22 mouse cellular contexts compared by ENCODE assay signal in the genomic region with DNA sequence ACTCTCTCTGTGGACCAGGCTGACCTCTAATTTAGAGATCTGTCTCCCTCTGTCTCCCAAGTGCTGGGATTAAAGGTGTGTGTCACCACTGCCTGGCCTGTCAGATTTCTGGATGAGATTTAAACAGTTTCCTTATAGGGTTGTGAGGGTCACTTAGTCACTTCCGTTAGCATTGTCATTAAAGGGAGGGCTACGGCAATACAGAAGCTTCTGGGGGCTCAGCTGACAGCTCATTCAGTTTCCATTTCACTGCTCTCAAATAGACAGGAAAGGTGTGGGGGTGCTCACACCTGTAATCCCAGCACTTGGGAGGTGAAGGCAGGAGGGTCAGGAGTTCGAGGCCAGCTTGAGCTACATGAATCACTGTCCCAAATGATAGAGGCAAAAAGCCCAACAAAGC. TPM values are rescaled to one million over a fixed set of nuclear protein-coding genes. Genes with fewer than 3 reads are reported as not detected.
DNase-seq lines count a peak whose midpoint lies in the region; ATAC-seq and TF ChIP-seq lines count a peak whose summit lies in the region.
"Had no signal": no experiment of that assay in that cellular context is flagged by ENCODE, and none has a peak within 500 bp of the region (broad histone marks: within the 10 kb centered on the region; RNA-seq: fewer than 3 reads in every experiment).

No protein-coding gene starts in this region.

- ATAC-seq in midbrain, embryonic 11.5 days (ENCODE audit: low FRiP score): no peak
- ATAC-seq: activated CD4-positive, CD25-positive, alpha-beta regulatory T cell, adult 4 months; forebrain, embryonic 14.5 days; forebrain, embryonic 16.5 days had no signal

- no peaks in the 10 kb centered on the region for H3K36me3 ChIP-seq in ES-E14 (ENCODE audit: control insufficient read depth, insufficient read depth, low read length, poor library complexity, severe bottlenecking)
- no peaks in the 10 kb centered on the region for H3K36me3 ChIP-seq in midbrain, embryonic 11.5 days (ENCODE audit: control insufficient read depth, insufficient read depth, low read length)
- H3K36me3 ChIP-seq: embryonic facial prominence, embryonic 10.5 days; embryonic facial prominence, embryonic 12.5 days; forebrain, embryonic 10.5 days; forebrain, embryonic 12.5 days had no signal

- H3K4me1 ChIP-seq in ES-E14 (ENCODE audit: control insufficient read depth in 2 of 2, insufficient read depth in 2 of 2, low read length in 2 of 2, poor library complexity in 1 of 2): peaks cover 3 to 39% of the 10 kb centered on the region in 2 experiments
- no peaks in the 10 kb centered on the region for H3K4me1 ChIP-seq in midbrain, embryonic 11.5 days (ENCODE audit: control insufficient read depth, insufficient read depth, low read length)
- H3K4me1 ChIP-seq: forebrain, embryonic 12.5 days had no signal

- DNase-seq in 416B (ENCODE audit: low read depth): peak; percentile 66
- peak; percentile 55 for DNase-seq in A20 (ENCODE audit: low read depth, low spot score)
- DNase-seq in ES-E14 (ENCODE audit: low read depth, low spot score): no peak
- DNase-seq in induced T-regulatory cell, adult 2 months (ENCODE audit: low read depth): peak; percentile 31
- DNase-seq in left cerebral cortex, postnatal 25 days (ENCODE audit: low spot score in 2 of 2): no peak
- no peak for DNase-seq in urinary bladder, adult 2 months (ENCODE audit: low spot score)
- DNase-seq in midbrain, embryonic 11.5 days (ENCODE audit: low spot score, missing footprints): no peak
- DNase-seq: adrenal gland, adult 8-10 months; adrenal gland, postnatal 14 days; adrenal gland, postnatal 36 days; cerebellum, adult 11-12 months; cerebellum, adult 2 months; cerebellum, adult 9-10 months; cerebellum, postnatal 10 days; cerebellum, postnatal 25 days had no signal

- H3K4me2 ChIP-seq in midbrain, embryonic 11.5 days: no peak overlapping the region
- H3K4me2 ChIP-seq: embryonic facial prominence, embryonic 12.5 days; forebrain, embryonic 12.5 days had no signal

- H3K27ac ChIP-seq in ES-E14 (ENCODE audit: insufficient read depth, low read depth, low read length, poor library complexity, severe bottlenecking): no peak overlapping the region
- H3K27ac ChIP-seq in midbrain, embryonic 11.5 days (ENCODE audit: low read depth, low read length): no peak overlapping the region
- H3K27ac ChIP-seq: embryonic facial prominence, embryonic 10.5 days; embryonic facial prominence, embryonic 12.5 days; forebrain, embryonic 10.5 days; forebrain, embryonic 12.5 days had no signal

- 82% methylated on average over 3 of the region's 3 CpGs for WGBS in midbrain, embryonic 11.5 days

- H3K9ac ChIP-seq in ES-E14 (ENCODE audit: insufficient read depth, low read depth, low read length, poor library complexity, severe bottlenecking): peak overlapping the region; percentile 14; the same call in 1 of the 2 replicates
- H3K9ac ChIP-seq in midbrain, embryonic 11.5 days (ENCODE audit: low read length): no peak overlapping the region
- H3K9ac ChIP-seq: embryonic facial prominence, embryonic 12.5 days; forebrain, embryonic 12.5 days had no signal

- no peaks in the 10 kb centered on the region for H3K9me3 ChIP-seq in ES-E14 (ENCODE audit: control insufficient read depth, insufficient read depth, low read depth, low read length)
- H3K9me3 ChIP-seq in midbrain, embryonic 11.5 days (ENCODE audit: control insufficient read depth, low read length): no peaks in the 10 kb centered on the region
- H3K9me3 ChIP-seq: embryonic facial prominence, embryonic 10.5 days; embryonic facial prominence, embryonic 12.5 days; forebrain, embryonic 10.5 days; forebrain, embryonic 12.5 days had no signal

- H3K4me3 ChIP-seq in ES-E14 (ENCODE audit: insufficient read depth in 1 of 2, low read depth in 1 of 2, low read length in 2 of 2, poor library complexity in 1 of 2, severe bottlenecking in 1 of 2): no peak overlapping the region
- no peak overlapping the region for H3K4me3 ChIP-seq in midbrain, embryonic 11.5 days (ENCODE audit: low read depth, low read length)
- H3K4me3 ChIP-seq: embryonic facial prominence, embryonic 10.5 days; embryonic facial prominence, embryonic 12.5 days; forebrain, embryonic 10.5 days; forebrain, embryonic 12.5 days had no signal

- in situ Hi-C loops in ES-E14 (cut with MboI; ENCODE audit: low sequenced_read_pairs in 2 of 2, unreplicated experiment in 2 of 2): no loop called here

- intact Hi-C loops in left cerebral cortex, postnatal 25 days (cut with DNase I): no loop called here

- no peaks in the 10 kb centered on the region for H3K27me3 ChIP-seq in midbrain, embryonic 11.5 days (ENCODE audit: control insufficient read depth, insufficient read depth, low read length)
- H3K27me3 ChIP-seq: embryonic facial prominence, embryonic 12.5 days; forebrain, embryonic 12.5 days had no signal

TF ChIP-seq in ES-E14, 5 proteins besides CTCF, POLR2A, EP300 and RAD21:
- no peak for TF ChIP-seq ZC3H11A (IDR thresholded peaks at IDR 0.05; ENCODE audit: borderline replicate concordance, low read depth, low read length)

RNA-seq across cellular contexts. Expression of gene Slc25a19, which starts 8.9 kb away (rescaled TPM):
- total RNA-seq in ES-E14 (2012; rRNA removed): 22.6 and 23.6 TPM in 2 replicates
- 10 to 100 TPM; 54.3 to 59.3 TPM for total RNA-seq in left cerebral cortex, postnatal 25 days (2021)
- 30.0 and 31.7 TPM in 2 replicates for polyA plus RNA-seq in urinary bladder, adult 2 months (2012; rRNA removed)
- 20.3 and 24.0 TPM in 2 replicates for polyA plus RNA-seq in midbrain, embryonic 11.5 days (2014; fragmentation: Nextera tagmentation; extraction: Ambion mirVana)

RNA-seq across cellular contexts. Expression of gene Mif4gd, which starts 24.2 kb away (rescaled TPM):
- total RNA-seq in ES-E14 (2012; rRNA removed): 63.8 and 85.6 TPM in 2 replicates
- 10 to 100 TPM; 17.6 to 19.4 TPM for total RNA-seq in left cerebral cortex, postnatal 25 days (2021)
- polyA plus RNA-seq in urinary bladder, adult 2 months (2012; rRNA removed): 79.9 and 89.7 TPM in 2 replicates
- 14.0 and 16.4 TPM in 2 replicates for polyA plus RNA-seq in midbrain, embryonic 11.5 days (2014; fragmentation: Nextera tagmentation; extraction: Ambion mirVana)

RNA-seq across cellular contexts. Expression of gene Gga3, which starts 33.1 kb away (rescaled TPM):
- 31.7 and 39.7 TPM in 2 replicates for total RNA-seq in ES-E14 (2012; rRNA removed)
- total RNA-seq in left cerebral cortex, postnatal 25 days (2021): 10 to 100 TPM; 76.5 to 88.6 TPM
- 25.4 and 27.3 TPM in 2 replicates for polyA plus RNA-seq in urinary bladder, adult 2 months (2012; rRNA removed)
- polyA plus RNA-seq in midbrain, embryonic 11.5 days (2014; fragmentation: Nextera tagmentation; extraction: Ambion mirVana): 18.7 and 25.1 TPM in 2 replicates

RNA-seq across cellular contexts. Expression of gene Mrps7, which starts 33.2 kb away (rescaled TPM):
- total RNA-seq in ES-E14 (2012; rRNA removed): 51.6 and 74.9 TPM in 2 replicates
- total RNA-seq in left cerebral cortex, postnatal 25 days (2021): 10 to 100 TPM; 52.2 to 56.2 TPM
- 36.1 and 39.5 TPM in 2 replicates for polyA plus RNA-seq in urinary bladder, adult 2 months (2012; rRNA removed)
- polyA plus RNA-seq in midbrain, embryonic 11.5 days (2014; fragmentation: Nextera tagmentation; extraction: Ambion mirVana): 105 TPM in 2 replicates

Comparison
In these comparisons a context has a peak if more than half of its experiments do, and no peak if none do; other contexts are left out.
1. DNase-seq: peak in 416B (single experiment), A20 (single experiment) and induced T-regulatory cell, adult 2 months (single experiment); none in ES-E14 (single experiment), left cerebral cortex, postnatal 25 days (0 of 2), urinary bladder, adult 2 months (single experiment) and midbrain, embryonic 11.5 days (single experiment).